Mouse (Mus musculus): Measurements from ENCODE around the gene Nckap5.

DNA sequence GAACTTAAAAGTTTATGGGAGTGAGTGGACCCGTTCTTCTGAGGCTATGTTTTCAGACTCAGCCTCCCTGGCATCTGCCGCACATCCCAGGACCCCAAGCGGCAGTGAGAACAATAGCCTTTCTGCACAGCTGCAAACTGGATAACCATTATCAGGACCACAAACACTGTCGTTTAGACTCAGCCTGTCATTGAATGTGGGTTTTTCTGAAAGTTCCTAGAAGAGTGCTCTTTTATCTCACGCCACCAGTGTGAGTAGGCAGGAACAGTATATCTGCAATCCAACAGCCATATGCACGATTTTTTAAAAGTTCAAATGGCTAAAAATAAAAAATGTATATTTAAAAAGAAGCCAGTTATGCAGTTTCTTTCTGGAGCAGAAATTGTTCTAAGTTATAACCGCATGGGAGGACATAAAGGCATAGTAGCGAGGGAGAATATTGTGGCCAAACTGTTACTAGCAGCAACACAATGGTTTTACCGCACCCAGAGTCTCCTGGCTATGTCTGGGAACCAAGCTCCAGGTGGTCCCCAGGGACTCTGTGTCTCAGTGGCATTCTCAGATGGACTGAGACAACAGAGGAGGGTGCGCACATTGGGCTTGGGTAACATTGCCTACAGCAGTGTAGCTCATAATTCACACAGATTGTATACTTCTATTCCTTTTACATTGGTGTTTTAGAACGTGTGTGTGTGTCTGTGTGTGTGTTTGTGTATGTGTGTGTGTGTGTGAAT, 512.6 kb downstream of the Nckap5 start:
- TF ChIP-seq EP300 (IDR thresholded peaks at IDR 0.05; ENCODE audit: low read depth) (peak; percentile 94), CTCF (IDR thresholded peaks at IDR 0.05; ENCODE audit: low read depth) (no peak)

Data from liver, postnatal 0 days (tissue).